Mouse (Mus musculus) adipose tissue, adult 10 weeks (tissue): ENCODE data around the gene Rhox3a. TPM values are rescaled to one million over a fixed set of nuclear protein-coding genes. Genes with fewer than 3 reads are reported as not detected.

ENCODE experiments used
- polyA plus RNA-seq: library from polyadenylated mRNA; stranded (reverse); fragments of 350-450 nt; fragmentation: Illumina TruSeq; extraction: RNeasy Lipid Tissue Mini Kit (QIAGEN cat#74804); gene quantifications from one replicate; pipeline ENCODE4 v1.2.3, GENCODE M21; 2014; ENCODE audit warnings: low read depth, low replicate concordance

Rhox3a gene
- not detected for polyA plus RNA-seq

DNA sequence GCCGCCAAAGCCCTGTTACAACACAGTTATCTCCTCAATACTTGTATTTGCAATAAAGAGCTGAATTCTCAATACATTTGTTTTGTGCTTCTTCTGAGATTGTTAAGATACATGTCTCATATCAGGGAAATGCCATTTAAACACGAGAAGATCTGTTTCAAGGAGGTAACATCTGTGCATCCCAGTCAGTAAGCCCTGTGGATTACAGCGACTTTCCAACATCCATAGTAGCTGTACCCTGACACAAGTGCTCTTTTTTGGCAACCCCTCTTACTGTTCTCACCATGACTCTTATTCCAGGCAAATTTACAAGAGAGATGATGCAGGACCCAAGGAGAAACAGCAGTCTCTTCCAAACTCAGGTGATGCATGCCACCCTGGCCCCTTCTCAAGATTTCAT is at the start of gene Rhox3a:
Gene Rhox3a (plus strand): TSS at position 301 of the 400 bp plus-strand sequence.

GRCm38 (mm10) chrX:37210941-37211340 is 38.8 kb upstream of the Rhox3a start, which contains the start of gene Gm9:
TSS of gene Gm9 (minus strand) at chrX:37211041.

GRCm38 (mm10) chrX:37222158-37222557 is 27.6 kb upstream of the Rhox3a start, which contains the start of gene Rhox1:
TSS of gene Rhox1 (minus strand) at chrX:37222258.

GRCm38 (mm10) chrX:37244676-37245075 is 5.0 kb upstream of the Rhox3a start, which contains the start of gene Rhox2a:
TSS of gene Rhox2a (plus strand) at chrX:37244976.

GRCm38 (mm10) chrX:37265038-37265437 is 15.3 kb downstream of the Rhox3a start, which contains the start of gene Rhox4a:
TSS of gene Rhox4a (plus strand) at chrX:37265338.

Other genes starting within 250 kb of the Rhox3a start
- gene Sowahd, start 201.1 kb upstream of the Rhox3a start, polyA plus RNA-seq: 0.32 TPM
- 676 TPM for gene Rpl39, start 164.5 kb upstream of the Rhox3a start, polyA plus RNA-seq
- 35.6 TPM for gene Upf3b, start 139.6 kb upstream of the Rhox3a start, polyA plus RNA-seq
- 9.2 TPM for gene Nkap, start 123.1 kb upstream of the Rhox3a start, polyA plus RNA-seq
- 0.27 TPM for gene Akap14, start 81.1 kb upstream of the Rhox3a start, polyA plus RNA-seq
- 548 TPM for gene Ndufa1, start 58.8 kb upstream of the Rhox3a start, polyA plus RNA-seq
- gene Rnf113a1, start 58.7 kb upstream of the Rhox3a start, polyA plus RNA-seq: 2.7 TPM
- gene Gm9, start 38.9 kb upstream of the Rhox3a start, polyA plus RNA-seq: not detected
- not detected for gene Rhox1, start 27.7 kb upstream of the Rhox3a start, polyA plus RNA-seq
- gene Rhox2a, start 4.9 kb upstream of the Rhox3a start, polyA plus RNA-seq: not detected
- not detected for gene Rhox4a, start 15.4 kb downstream of the Rhox3a start, polyA plus RNA-seq
- gene Rhox3a2, start 130.1 kb downstream of the Rhox3a start, polyA plus RNA-seq: not detected
- gene Rhox4a2, start 140.9 kb downstream of the Rhox3a start, polyA plus RNA-seq: not detected
- gene Rhox2b, start 162.1 kb downstream of the Rhox3a start, polyA plus RNA-seq: not detected
- not detected for gene Rhox4b, start 182.6 kb downstream of the Rhox3a start, polyA plus RNA-seq
- gene Rhox2c, start 203.8 kb downstream of the Rhox3a start, polyA plus RNA-seq: not detected
- not detected for gene Rhox3c, start 208.7 kb downstream of the Rhox3a start, polyA plus RNA-seq
- gene Rhox4c, start 230.4 kb downstream of the Rhox3a start, polyA plus RNA-seq: not detected
- gene Rhox2d, start 243.5 kb downstream of the Rhox3a start, polyA plus RNA-seq: not detected